Mouse (Mus musculus) left cerebral cortex, postnatal 25 days (tissue): Measurements from ENCODE around the gene Kcnd1. TPM values are rescaled to one million over a fixed set of nuclear protein-coding genes. Genes with fewer than 3 reads are reported as not detected.
"Not testable (repeated sequence)": the region's sequence is repeated elsewhere in the genome, so short reads cannot be mapped to it uniquely, and the experiment has no call there.

Experiments
- DNase-seq, 2 experiments: peaks; one replicate each; pipeline ENCODE4 v3.0.0; 2022; ENCODE audit warnings: low spot score in 2 of 2, mixed read lengths in 1 of 2
- intact Hi-C: fragments of 180-260 bp; cut with DNase I; formaldehyde crosslinking; loops from one replicate; pipeline ENCODE4 v1.15.1; 2025
- total RNA-seq, 2 experiments: library from RNA; stranded (reverse); gene quantifications; 2 replicates each; pipeline ENCODE4 v1.2.3; 2021

Gene Kcnd1
- total RNA-seq, result 1 to 10 TPM; 7.0 to 8.9 TPM

- peak; percentile 34 to 41 for DNase-seq
- intact Hi-C loops, result no loop called here
Observed at GRCm38 (mm10) chrX:7821865-7822779, at the start of gene Kcnd1. Gene Kcnd1 (plus strand): TSS chrX:7822289.

GRCm38 (mm10) chrX:7772766-7773165 is 49.3 kb upstream of the Kcnd1 start:
- intact Hi-C loops, result no loop called here
- DNase-seq, result no peak

- intact Hi-C loops, result no loop called here
- DNase-seq, result no peak
Observed at GRCm38 (mm10) chrX:7775501-7776205, 46.4 kb upstream of the Kcnd1 start.

- DNase-seq, result peak; percentile 22 to 54
- intact Hi-C loops, result no loop called here
Observed at GRCm38 (mm10) chrX:7776329-7777082, 45.6 kb upstream of the Kcnd1 start.

GRCm38 (mm10) chrX:7778450-7779244 is 43.4 kb upstream of the Kcnd1 start:
- DNase-seq, result no peak
- intact Hi-C loops, result no loop called here

GRCm38 (mm10) chrX:7779294-7779693 is 42.8 kb upstream of the Kcnd1 start:
- intact Hi-C loops, result no loop called here
- no peak for DNase-seq

GRCm38 (mm10) chrX:7782603-7783092 is 39.4 kb upstream of the Kcnd1 start:
- intact Hi-C loops, result no loop called here

GRCm38 (mm10) chrX:7789542-7790136 is 32.5 kb upstream of the Kcnd1 start, which contains the start of gene Gripap1:
Gene Gripap1 (plus strand): TSS chrX:7789765.
- DNase-seq, result peak; percentile 66 to 80
- intact Hi-C loops, result loop anchor here (2.0 kb wide), 1 partner anchor 25 kb away; no protein-coding TSS in a partner anchor

More at GRCm38 (mm10) chrX:7782603-7783092, 39.4 kb upstream of the Kcnd1 start:
- DNase-seq, result no peak

- DNase-seq, result peak in 1 of 2 experiments; percentile 15
- intact Hi-C loops, result loop anchor here (2.0 kb wide), 1 partner anchor 26 kb away; no protein-coding TSS in a partner anchor
Observed at GRCm38 (mm10) chrX:7790309-7790708, 31.8 kb upstream of the Kcnd1 start.

- DNase-seq, result peak in 1 of 2 experiments; percentile 10
- intact Hi-C loops, result no loop called here
Observed at GRCm38 (mm10) chrX:7793361-7793760, 28.7 kb upstream of the Kcnd1 start.

- no peak for DNase-seq
- intact Hi-C loops, result no loop called here
Observed at GRCm38 (mm10) chrX:7795016-7795415, 27.1 kb upstream of the Kcnd1 start.

- intact Hi-C loops, result no loop called here
- DNase-seq, result no peak
Observed at GRCm38 (mm10) chrX:7797327-7797726, 24.8 kb upstream of the Kcnd1 start.

- DNase-seq, intact Hi-C loops: not testable (repeated sequence)
Observed at GRCm38 (mm10) chrX:7802157-7802556, 19.9 kb upstream of the Kcnd1 start.

GRCm38 (mm10) chrX:7815016-7815415 is 7.1 kb upstream of the Kcnd1 start:
- intact Hi-C loops, result not testable (repeated sequence)
- peak in 1 of 2 experiments; percentile 13 for DNase-seq

- DNase-seq, result no peak
- intact Hi-C loops, result no loop called here
Observed at GRCm38 (mm10) chrX:7837146-7837545, 15.1 kb downstream of the Kcnd1 start.

- intact Hi-C loops, result loop anchor here (5.0 kb wide), 1 partner anchor 36 kb away; the partner anchor contains the start of gene Pim2
Observed at GRCm38 (mm10) chrX:7840842-7841162, 18.7 kb downstream of the Kcnd1 start.

GRCm38 (mm10) chrX:7841163-7842162 is 19.4 kb downstream of the Kcnd1 start, which contains the start of gene Otud5:
Gene Otud5 (plus strand): TSS chrX:7841364.
- intact Hi-C loops, result loop anchor here (5.0 kb wide), 1 partner anchor 36 kb away; the partner anchor contains the start of gene Pim2
- DNase-seq, result peak; percentile 92 to 97

More at GRCm38 (mm10) chrX:7840842-7841162, 18.7 kb downstream of the Kcnd1 start:
- DNase-seq, result no peak
